9 mouse cellular contexts compared by ENCODE assay signal in the genomic region with DNA sequence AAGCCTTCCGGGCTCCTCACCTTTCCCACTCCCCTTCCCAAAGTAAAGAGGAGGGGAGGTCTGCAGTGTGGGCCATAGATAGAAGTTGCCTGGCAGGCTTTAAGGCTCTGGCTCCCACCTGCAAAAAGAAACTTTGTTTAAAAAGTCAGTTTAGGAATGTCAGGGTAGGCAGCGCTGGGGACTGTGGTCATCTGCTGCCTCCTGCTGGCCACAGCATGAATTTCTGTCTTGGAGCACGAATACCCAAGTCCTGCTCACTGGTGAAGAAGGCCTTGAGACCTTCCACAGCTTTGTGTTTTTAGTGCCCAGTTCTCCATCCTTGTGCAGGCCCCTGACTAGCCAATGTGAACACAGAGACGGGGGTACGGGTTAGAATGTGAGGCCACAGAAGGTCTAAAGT.
DNase-seq lines count a peak whose midpoint lies in the region; ATAC-seq and TF ChIP-seq lines count a peak whose summit lies in the region.
"Had no signal": no experiment of that assay in that cellular context is flagged by ENCODE, and none has a peak within 500 bp of the region (broad histone marks: within the 10 kb centered on the region; RNA-seq: fewer than 3 reads in every experiment).

No protein-coding gene starts in this region.

- H3K36me3 ChIP-seq in lung, embryonic 14.5 days (ENCODE audit: insufficient read depth) = peaks cover 77% of the 10 kb centered on the region

- no peak overlapping the region for H3K27ac ChIP-seq in lung, embryonic 14.5 days (ENCODE audit: low read depth)
- H3K27ac ChIP-seq: heart, embryonic 13.5 days had no signal

- H3K27me3 ChIP-seq in lung, embryonic 14.5 days (ENCODE audit: insufficient read depth, low read length) = no peaks in the 10 kb centered on the region
- H3K27me3 ChIP-seq: heart, embryonic 13.5 days had no signal

- ATAC-seq in frontal cortex, adult (ENCODE audit: low TSS enrichment) = 0 out of 2 replicates have a peak, but pooled peaks have one; percentile 31
- ATAC-seq in lung, embryonic 14.5 days (ENCODE audit: insufficient read depth) = no peak
- no peak for ATAC-seq in granulocyte monocyte progenitor cell, adult 5-6 weeks (replicated peaks; ENCODE audit: poor library complexity, severe bottlenecking)

- no peak overlapping the region for H3K4me2 ChIP-seq in lung, embryonic 14.5 days
- H3K4me2 ChIP-seq: heart, embryonic 13.5 days had no signal

- H3K4me1 ChIP-seq in lung, embryonic 14.5 days (ENCODE audit: insufficient read depth) = no peaks in the 10 kb centered on the region
- H3K4me1 ChIP-seq: heart, embryonic 13.5 days had no signal

- H3K4me3 ChIP-seq in lung, embryonic 14.5 days (ENCODE audit: low read depth, low read length) = no peak overlapping the region
- H3K4me3 ChIP-seq: heart, embryonic 13.5 days had no signal

- peak; percentile 48 for DNase-seq in ovary, postnatal 10 days (ENCODE audit: low spot score)
- no peak for DNase-seq in ovary, adult 18-20 months (ENCODE audit: low spot score)
- DNase-seq in brain, adult 2 months (ENCODE audit: low read depth, low spot score) = peak; percentile 81
- DNase-seq in kidney, postnatal 4 days = peak; percentile 86 to 88
- DNase-seq in lung, embryonic 14.5 days = peak; percentile 87
- peak; percentile 77 for DNase-seq in right cerebral cortex, postnatal 4 days

- H3K9me3 ChIP-seq in lung, embryonic 14.5 days (ENCODE audit: low read depth, low read length) = no peaks in the 10 kb centered on the region
- H3K9me3 ChIP-seq: heart, embryonic 13.5 days had no signal

- peak; percentile 95 for TF ChIP-seq CTCF in lung, embryonic 14.5 days (IDR thresholded peaks at IDR 0.05; ENCODE audit: low read depth)

- 59% methylated on average over 5 of the region's 5 CpGs for WGBS in lung, embryonic 14.5 days

- no peak overlapping the region for H3K9ac ChIP-seq in lung, embryonic 14.5 days
- H3K9ac ChIP-seq: heart, embryonic 13.5 days had no signal
